Mouse (Mus musculus) intestine, postnatal 0 days (tissue): ENCODE results near the gene Fuom. TPM values are rescaled to one million over a fixed set of nuclear protein-coding genes. Genes with fewer than 3 reads are reported as not detected.

Source experiments
- ATAC-seq: fragments of 200-750 bp; cut with Nextera tagmentation; 2 replicates; pipeline ENCODE4 v1.8.0; 2017; ENCODE audit warnings: mild to moderate bottlenecking, moderate TSS enrichment, moderate library complexity
- H3K27ac ChIP-seq: fragments of 300-500 bp; sonication (generic); 2 replicates; pipeline ENCODE4 v1.5.1; 2014; ENCODE audit warnings: mild to moderate bottlenecking, low read depth, low read length, moderate library complexity
- H3K27me3 ChIP-seq: fragments of 300-500 bp; sonication (generic); replicated peaks from 2 replicates; pipeline ENCODE4 v1.6.1; 2014; ENCODE audit warnings: low read length, mixed read lengths; ENCODE audit not compliant: control insufficient read depth, insufficient read depth
- H3K36me3 ChIP-seq: fragments of 300-500 bp; sonication (generic); 2 replicates; pipeline ENCODE4 v1.6.1; 2014; ENCODE audit warnings: mild to moderate bottlenecking, moderate library complexity; ENCODE audit not compliant: control insufficient read depth, insufficient read depth
- H3K4me1 ChIP-seq: fragments of 300-500 bp; sonication (generic); replicated peaks from 2 replicates; pipeline ENCODE4 v1.6.1; 2014; ENCODE audit warnings: antibody characterized with exemption, low read length, mixed read lengths; ENCODE audit not compliant: control insufficient read depth, insufficient read depth
- H3K4me2 ChIP-seq: fragments of 300-500 bp; sonication (generic); replicated peaks from 2 replicates; pipeline ENCODE4 v1.6.1; 2014; ENCODE audit warnings: low read depth, mild to moderate bottlenecking, moderate library complexity
- H3K4me3 ChIP-seq: fragments of 300-500 bp; sonication (generic); 2 replicates; pipeline ENCODE4 v1.5.1; 2014; ENCODE audit warnings: low read depth, low read length
- H3K9ac ChIP-seq: fragments of 300-500 bp; sonication (generic); 2 replicates; pipeline ENCODE4 v1.6.1; 2014; ENCODE audit warnings: mild to moderate bottlenecking, low read depth, low read length
- H3K9me3 ChIP-seq: fragments of 300-500 bp; sonication (generic); 2 replicates; pipeline ENCODE4 v1.6.1; 2016; ENCODE audit warnings: mixed run types; ENCODE audit not compliant: control insufficient read depth
- CTCF ChIP-seq: sonication (generic); IDR thresholded peaks from 2 replicates; pipeline ENCODE4 v1.5.1; 2016; ENCODE audit warnings: low read depth, mild to moderate bottlenecking, control low read depth, antibody characterized with exemption, moderate library complexity
- WGBS: fragments of 180-500 bp; shearing (Covaris S2); extraction: QIAGEN DNeasy Blood & Tissue Kit; methylation state at CpG from one replicate; pipeline ENCODE4 v1.1.7; 2014; 5-methylcytosine and 5-hydroxymethylcytosine counted together
- polyA plus RNA-seq: library from polyadenylated mRNA; unstranded; fragments of >200 nt; fragmentation: Nextera tagmentation; extraction: Ambion mirVana; gene quantifications from 2 replicates; pipeline ENCODE4 v1.2.1, GENCODE M21; 2015

Gene Fuom
- polyA plus RNA-seq, 1 experiment from 2014 or later, result 138 TPM

GRCm38 (mm10) chr7:140054124-140054523 is 48.1 kb downstream of the Fuom start:
- H3K36me3 ChIP-seq, result no peaks in the 10 kb centered on the region
- H3K9me3 ChIP-seq, result no peaks in the 10 kb centered on the region
- peaks cover 64% of the 10 kb centered on the region for H3K27me3 ChIP-seq
- H3K9ac ChIP-seq, result no peak overlapping the region
- H3K27ac ChIP-seq, result no peak overlapping the region
- no peak overlapping the region for H3K4me3 ChIP-seq
- ATAC-seq, result no peak
- 77% methylated on average over 4 of the region's 4 CpGs for WGBS
- no peak for TF ChIP-seq CTCF
- H3K4me2 ChIP-seq, result no peak overlapping the region
- H3K4me1 ChIP-seq, result no peaks in the 10 kb centered on the region; the same call in 1 of the 2 replicates

DNA sequence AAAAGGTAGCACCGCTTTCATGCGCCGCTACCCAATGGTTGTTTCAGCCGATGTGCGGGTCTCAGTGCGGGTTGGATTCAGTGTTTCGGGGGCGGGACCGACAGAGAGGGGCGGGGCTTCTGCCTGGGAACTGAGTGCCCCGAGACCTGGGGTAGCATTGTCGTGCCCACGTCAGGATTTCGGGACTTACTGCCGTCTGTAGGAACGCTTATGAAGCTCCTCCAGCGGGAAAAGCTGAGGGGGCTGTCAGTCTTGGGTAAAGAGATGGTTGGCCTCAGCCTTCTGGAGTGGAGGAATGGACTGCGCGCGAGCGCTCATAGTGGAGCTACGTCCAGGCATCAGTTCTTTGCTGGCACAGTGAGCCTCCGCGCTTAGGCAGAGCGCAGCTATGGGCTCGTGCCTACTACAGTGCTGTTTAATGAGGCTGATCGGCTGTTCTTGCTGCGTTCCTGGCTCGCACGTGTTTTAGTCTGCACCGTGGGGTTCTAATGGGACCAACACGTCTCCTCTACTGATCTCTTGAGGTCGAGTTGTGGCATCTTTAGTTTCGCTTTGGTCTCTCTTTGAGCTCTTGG is 53.0 kb downstream of the Fuom start:
- ATAC-seq, result 0 out of 2 replicates have a peak, but pooled peaks have one; percentile 16
- Histone ChIP-seq H3K27me3 (peaks cover 86% of the 10 kb centered on the region), H3K4me2 (peak overlapping the region; percentile 85), H3K27ac (no peak overlapping the region), H3K9ac (no peak overlapping the region), H3K36me3 (no peaks in the 10 kb centered on the region), H3K9me3 (no peaks in the 10 kb centered on the region), H3K4me3 (peak overlapping the region; percentile 52), H3K4me1 (peaks cover 4% of the 10 kb centered on the region; the same call in 1 of the 2 replicates)
- TF ChIP-seq CTCF, result no peak
- WGBS, result under 1% methylated on average over 34 of the region's 34 CpGs

GRCm38 (mm10) chr7:140048361-140049114 is 53.7 kb downstream of the Fuom start, which contains the start of gene Msx3:
Msx3 (minus strand) TSS chr7:140049089.
- no peak for TF ChIP-seq CTCF
- H3K27me3 ChIP-seq, result peaks cover 88% of the 10 kb centered on the region
- under 1% methylated on average over 56 of the region's 56 CpGs for WGBS
- no peak within 1 kb of the TSS for H3K9ac ChIP-seq
- no peaks in the 10 kb centered on the region for H3K36me3 ChIP-seq
- ATAC-seq, result no peak
- peaks cover 4% of the 10 kb centered on the region; the same call in 1 of the 2 replicates for H3K4me1 ChIP-seq
- peak within 1 kb of the TSS; percentile 52 for H3K4me3 ChIP-seq
- no peak within 1 kb of the TSS for H3K27ac ChIP-seq
- H3K4me2 ChIP-seq, result peak within 1 kb of the TSS; percentile 85
- H3K9me3 ChIP-seq, result no peaks in the 10 kb centered on the region

DNA sequence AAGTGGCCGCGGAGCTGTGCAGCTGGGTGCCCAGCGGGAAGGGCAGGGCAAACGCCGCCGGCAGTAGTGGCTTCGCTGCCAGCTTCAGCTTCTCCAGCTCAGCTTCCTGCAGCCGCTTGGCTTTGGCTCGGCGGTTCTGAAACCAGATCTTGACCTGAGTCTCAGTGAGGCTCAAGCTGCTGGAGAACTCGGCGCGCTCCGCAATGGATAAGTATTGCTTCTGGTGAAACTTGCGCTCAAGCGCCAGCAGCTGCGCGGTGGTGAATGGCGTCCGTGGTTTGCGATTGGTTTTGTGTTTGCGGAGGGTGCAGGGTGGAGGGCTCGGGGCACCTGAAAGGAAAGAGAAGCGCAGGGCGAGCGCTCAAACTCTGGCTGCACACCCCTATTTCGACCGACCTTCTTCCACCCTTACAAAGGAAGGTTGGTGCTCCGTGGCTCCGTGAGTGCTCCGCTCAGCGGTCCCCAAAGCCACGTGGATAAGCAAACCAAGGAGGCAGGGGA is 54.4 kb downstream of the Fuom start:
- Histone ChIP-seq H3K36me3 (no peaks in the 10 kb centered on the region), H3K9me3 (no peaks in the 10 kb centered on the region), H3K9ac (no peak overlapping the region), H3K4me1 (peaks cover 4% of the 10 kb centered on the region; the same call in 1 of the 2 replicates), H3K4me3 (peak overlapping the region; percentile 52), H3K27me3 (peaks cover 82% of the 10 kb centered on the region), H3K27ac (no peak overlapping the region), H3K4me2 (peak overlapping the region; percentile 85)
- 2% methylated on average over 33 of the region's 33 CpGs for WGBS
- no peak for TF ChIP-seq CTCF
- ATAC-seq, result no peak

Other genes with a start within 250 kb of the Fuom start
- gene Kndc1, start 207.7 kb downstream of the Fuom start, polyA plus RNA-seq, result 0.08 and 0.23 TPM in 2 replicates
- not detected in 2 replicates for gene Utf1, start 158.7 kb downstream of the Fuom start, polyA plus RNA-seq
- 0.16 TPM in 1 of 2 replicates, not detected in the other for gene 6430531B16Rik, start 123.7 kb downstream of the Fuom start, polyA plus RNA-seq
- 0.29 and 0.52 TPM in 2 replicates for gene Adam8, start 109.9 kb downstream of the Fuom start, polyA plus RNA-seq
- gene Zfp511, start 66.0 kb downstream of the Fuom start, polyA plus RNA-seq, result 16.0 and 17.6 TPM in 2 replicates
- 12.3 and 13.0 TPM in 2 replicates for gene Tubgcp2, start 65.8 kb downstream of the Fuom start, polyA plus RNA-seq
- gene Msx3, start 53.4 kb downstream of the Fuom start, polyA plus RNA-seq, result not detected in 2 replicates
- gene Caly, start 19.9 kb downstream of the Fuom start, polyA plus RNA-seq, result 3.7 and 3.9 TPM in 2 replicates
- 4,234 and 4,267 TPM in 2 replicates for gene Prap1, start 9.0 kb downstream of the Fuom start, polyA plus RNA-seq
- 25.8 and 28.5 TPM in 2 replicates for gene Paox, start 13.4 kb upstream of the Fuom start, polyA plus RNA-seq
- 153 and 161 TPM in 2 replicates for gene Echs1, start 14.0 kb upstream of the Fuom start, polyA plus RNA-seq
- gene Mtg1, start 35.1 kb upstream of the Fuom start, polyA plus RNA-seq, result 15.7 and 17.1 TPM in 2 replicates
- 0.92 and 0.99 TPM in 2 replicates for gene Sprn, start 52.4 kb upstream of the Fuom start, polyA plus RNA-seq
- gene Olfr522, start 62.3 kb upstream of the Fuom start, polyA plus RNA-seq, result not detected in 2 replicates
- gene Olfr523, start 70.8 kb upstream of the Fuom start, polyA plus RNA-seq, result not detected in 2 replicates
- not detected in 2 replicates for gene Olfr524, start 103.5 kb upstream of the Fuom start, polyA plus RNA-seq
- 0.16 and 0.22 TPM in 2 replicates for gene Cd163l1, start 115.8 kb upstream of the Fuom start, polyA plus RNA-seq
- gene 5830411N06Rik, start 144.8 kb upstream of the Fuom start, polyA plus RNA-seq, result not detected in 2 replicates
- gene Olfr525, start 218.4 kb upstream of the Fuom start, polyA plus RNA-seq, result not detected in 2 replicates
- gene Olfr527, start 231.6 kb upstream of the Fuom start, polyA plus RNA-seq, result not detected in 2 replicates